Mouse (Mus musculus): ENCODE measurements around the gene Capn15. TPM values are rescaled to one million over a fixed set of nuclear protein-coding genes. Genes with fewer than 3 reads are reported as not detected.

The Capn15 gene
- total and polyA plus RNA-seq, 3 experiments, result 16.3 to 49.0 (median 18.1) TPM

- DNase-seq, result peak; percentile 100
These were observed 65.6 kb downstream of the Capn15 start for GRCm38 (mm10) chr17:25919786-25920642.

GRCm38 (mm10) chr17:25919144-25919785, 66.3 kb downstream of the Capn15 start, which contains the start of gene Rab40c:
TSS of gene Rab40c (minus strand) at chr17:25919727.
- no peak for DNase-seq

DNA sequence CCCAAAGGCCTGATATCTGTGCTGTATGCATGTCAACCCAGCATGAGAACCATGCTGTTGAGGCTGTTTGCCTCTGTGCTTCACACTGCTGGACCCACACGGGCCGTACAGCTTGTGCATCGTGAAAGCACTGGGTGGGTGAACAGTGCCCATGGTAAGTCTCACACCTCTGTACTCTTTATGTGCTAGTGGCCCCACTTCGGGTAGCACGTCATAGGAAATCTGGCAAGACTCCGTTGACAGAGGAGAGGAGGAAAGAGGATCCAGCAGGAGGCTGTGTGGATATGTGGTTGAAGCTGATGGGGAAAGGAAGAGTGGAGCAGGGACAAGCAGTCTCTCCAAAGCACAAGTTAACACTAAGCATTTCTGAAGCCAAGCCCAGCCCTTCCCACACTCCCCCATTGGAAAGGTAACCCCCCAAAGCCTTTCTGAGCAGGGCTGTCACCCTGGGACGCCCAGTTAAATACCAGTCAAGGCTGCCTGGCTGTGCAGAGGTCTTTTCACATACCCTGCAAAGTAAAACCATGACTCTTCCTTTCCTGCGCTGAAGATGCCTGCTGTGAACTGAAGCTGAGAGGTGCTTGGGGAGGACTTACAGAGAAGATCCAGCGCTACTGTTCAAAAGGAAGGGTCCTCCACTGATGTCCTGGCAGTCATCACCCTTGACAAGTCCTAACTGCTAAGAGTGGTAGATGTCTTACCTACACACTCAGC, 67.4 kb downstream of the Capn15 start:
- no peak for DNase-seq

DNA sequence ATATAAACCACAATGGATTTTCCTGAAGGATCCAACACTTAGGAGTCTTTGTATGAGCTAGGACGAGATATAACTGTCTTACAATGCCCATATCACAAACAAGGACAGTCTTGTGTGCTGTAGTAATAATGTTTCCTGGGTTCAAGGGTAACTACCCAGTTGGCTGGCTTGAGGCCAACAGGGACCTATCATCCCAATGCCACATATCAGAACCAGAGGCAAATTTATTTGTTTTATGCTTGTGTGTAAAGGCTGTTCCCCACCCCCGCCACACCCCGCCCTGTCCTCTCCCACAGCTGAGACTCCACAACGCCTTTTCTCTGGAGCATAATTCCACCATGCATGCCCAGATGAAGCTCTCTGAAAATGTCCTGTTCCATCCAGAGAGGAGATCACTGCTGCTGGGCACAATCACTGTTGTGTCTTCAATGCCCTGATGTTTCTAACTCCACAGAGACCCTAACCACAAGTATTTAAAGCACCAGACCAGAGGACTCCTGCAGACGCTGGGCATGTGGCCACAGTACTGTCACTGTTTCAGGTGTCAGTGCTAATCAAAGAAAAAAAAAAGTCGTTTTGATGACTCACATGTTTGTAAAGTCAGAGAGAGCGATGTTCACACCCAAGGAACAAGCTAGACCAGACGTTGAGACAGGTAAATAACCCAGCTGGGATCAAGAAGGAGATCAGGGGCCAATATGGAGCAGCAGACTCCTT, 68.5 kb downstream of the Capn15 start:
- DNase-seq, result peak; percentile 83

DNA sequence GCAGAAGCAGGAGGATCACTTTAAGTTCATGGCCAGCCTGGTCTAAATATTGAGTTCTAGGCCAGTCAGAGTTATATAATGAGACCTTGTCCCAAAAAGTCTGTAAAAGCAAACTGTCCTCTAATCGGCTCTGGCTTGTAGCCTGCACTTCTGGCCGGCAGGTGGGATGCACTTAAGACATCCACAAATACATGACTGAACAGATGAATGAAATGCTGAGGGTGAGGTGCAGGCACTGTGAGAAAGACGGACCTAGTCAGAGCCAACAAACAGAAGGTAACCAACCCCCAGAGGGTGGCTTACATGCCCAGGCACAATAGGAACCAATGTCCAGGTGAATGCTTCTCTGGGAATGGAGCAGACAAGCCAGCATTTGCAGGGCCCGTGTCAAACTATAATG, 71.3 kb downstream of the Capn15 start:
- DNase-seq, result peak; percentile 23

- DNase-seq, result peak; percentile 37
These were observed 71.7 kb downstream of the Capn15 start for GRCm38 (mm10) chr17:25913877-25914275.

DNA sequence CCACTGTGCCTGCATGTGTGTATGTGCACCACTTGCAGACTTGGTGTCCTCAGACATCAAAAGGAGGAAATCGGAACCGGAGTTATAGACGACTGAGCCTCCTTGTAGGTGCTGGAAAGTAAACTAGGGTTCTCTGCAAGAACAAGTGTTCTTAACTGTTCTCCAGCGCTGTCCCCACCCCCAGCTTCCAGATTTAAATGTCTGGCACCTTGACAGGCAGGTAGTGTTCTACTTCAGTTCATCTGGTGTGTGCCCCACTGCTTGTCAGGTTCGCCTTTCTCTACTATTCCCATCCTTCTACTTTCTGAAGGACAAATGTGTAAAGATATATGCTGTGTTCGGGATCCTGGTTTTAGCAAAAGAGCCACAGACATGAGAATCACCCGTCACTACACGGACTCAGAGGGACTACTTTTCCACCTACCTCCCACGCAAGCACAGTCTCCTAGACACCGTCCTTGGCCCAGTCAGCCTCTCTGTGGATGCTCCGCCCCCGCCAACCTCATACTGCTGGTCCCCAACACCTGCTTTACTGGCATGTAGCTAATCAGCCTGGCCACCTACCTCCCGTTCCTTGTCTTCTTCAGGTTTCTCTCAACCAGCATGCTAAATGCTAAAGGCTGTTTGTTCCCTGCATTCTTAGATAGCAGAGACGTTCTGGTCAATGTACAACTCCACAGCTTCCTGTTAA, 72.3 kb downstream of the Capn15 start:
- DNase-seq, result peak; percentile 80

- peak; percentile 87 for DNase-seq
These were observed 73.8 kb downstream of the Capn15 start for GRCm38 (mm10) chr17:25911816-25912215.

Other genes starting within 250 kb of the Capn15 start
Only the 30 nearest of the 32 such genes appear.
- 10 to 100 TPM; 31.0 to 31.2 TPM for gene Narfl, start 212.0 kb downstream of the Capn15 start, total RNA-seq (2021)
- gene Narfl, start 212.0 kb downstream of the Capn15 start, polyA plus RNA-seq (2012; rRNA removed), result 18.9 and 22.1 TPM in 2 replicates
- gene Haghl, start 200.1 kb downstream of the Capn15 start, total RNA-seq (2021), result 10 to 100 TPM; 16.6 to 33.7 TPM
- gene Haghl, start 200.1 kb downstream of the Capn15 start, polyA plus RNA-seq (2012; rRNA removed), result 67.2 and 70.8 TPM in 2 replicates
- gene Ccdc78, start 199.2 kb downstream of the Capn15 start, total RNA-seq (2021), result not detected
- 0.11 TPM in 2 replicates for gene Ccdc78, start 199.2 kb downstream of the Capn15 start, polyA plus RNA-seq (2012; rRNA removed)
- gene Fam173a, start 192.9 kb downstream of the Capn15 start, total RNA-seq (2021), result 10 to 100 TPM; 52.0 to 81.1 TPM
- 125 and 146 TPM in 2 replicates for gene Fam173a, start 192.9 kb downstream of the Capn15 start, polyA plus RNA-seq (2012; rRNA removed)
- 1 to 10 TPM in 1 of 2 experiments, not detected in 1; 1.2 TPM for gene AC134908.4, start 190.1 kb downstream of the Capn15 start, total RNA-seq (2021)
- 0.96 TPM in 1 of 2 replicates, not detected in the other for gene AC134908.4, start 190.1 kb downstream of the Capn15 start, polyA plus RNA-seq (2012; rRNA removed)
- gene Metrn, start 188.7 kb downstream of the Capn15 start, total RNA-seq (2021), result 10 to 100 TPM; 16.8 to 33.1 TPM
- gene Metrn, start 188.7 kb downstream of the Capn15 start, polyA plus RNA-seq (2012; rRNA removed), result 121 and 176 TPM in 2 replicates
- gene Fbxl16, start 176.7 kb downstream of the Capn15 start, total RNA-seq (2021), result 10 to 100 TPM; 26.6 to 54.4 TPM
- 60.7 and 90.6 TPM in 2 replicates for gene Fbxl16, start 176.7 kb downstream of the Capn15 start, polyA plus RNA-seq (2012; rRNA removed)
- 10 to 100 TPM; 19.1 to 20.8 TPM for gene Wdr24, start 162.2 kb downstream of the Capn15 start, total RNA-seq (2021)
- 29.5 and 38.3 TPM in 2 replicates for gene Wdr24, start 162.2 kb downstream of the Capn15 start, polyA plus RNA-seq (2012; rRNA removed)
- 100 to 1,000 TPM in 1 of 2 experiments, 10 to 100 TPM in 1; 99.4 to 111 TPM for gene Jmjd8, start 156.9 kb downstream of the Capn15 start, total RNA-seq (2021)
- gene Jmjd8, start 156.9 kb downstream of the Capn15 start, polyA plus RNA-seq (2012; rRNA removed), result 99.1 and 121 TPM in 2 replicates
- 100 to 1,000 TPM; 149 to 184 TPM for gene Stub1, start 152.4 kb downstream of the Capn15 start, total RNA-seq (2021)
- 224 and 236 TPM in 2 replicates for gene Stub1, start 152.4 kb downstream of the Capn15 start, polyA plus RNA-seq (2012; rRNA removed)
- gene Rhbdl1, start 148.5 kb downstream of the Capn15 start, total RNA-seq (2021), result 10 to 100 TPM in 1 of 2 experiments, 1 to 10 TPM in 1; 9.8 to 47.1 TPM
- gene Rhbdl1, start 148.5 kb downstream of the Capn15 start, polyA plus RNA-seq (2012; rRNA removed), result 88.1 and 142 TPM in 2 replicates
- gene Gm20683, start 144.0 kb downstream of the Capn15 start, total RNA-seq (2021), result 10 to 100 TPM; 14.0 to 16.3 TPM
- gene Gm20683, start 144.0 kb downstream of the Capn15 start, polyA plus RNA-seq (2012; rRNA removed), result 192 and 239 TPM in 2 replicates
- 100 to 1,000 TPM; 107 to 127 TPM for gene Rhot2, start 140.9 kb downstream of the Capn15 start, total RNA-seq (2021)
- 180 and 193 TPM in 2 replicates for gene Rhot2, start 140.9 kb downstream of the Capn15 start, polyA plus RNA-seq (2012; rRNA removed)
- 10 to 100 TPM; 13.9 to 15.1 TPM for gene Wdr90, start 124.3 kb downstream of the Capn15 start, total RNA-seq (2021)
- 75.1 and 83.0 TPM in 2 replicates for gene Wdr90, start 124.3 kb downstream of the Capn15 start, polyA plus RNA-seq (2012; rRNA removed)
- gene Mcrip2, start 117.0 kb downstream of the Capn15 start, total RNA-seq (2021), result 100 to 1,000 TPM; 302 to 466 TPM
- 1,490 and 1,757 TPM in 2 replicates for gene Mcrip2, start 117.0 kb downstream of the Capn15 start, polyA plus RNA-seq (2012; rRNA removed)
- 100 to 1,000 TPM in 1 of 2 experiments, 10 to 100 TPM in 1; 90.9 to 141 TPM for gene Mettl26, start 110.7 kb downstream of the Capn15 start, total RNA-seq (2021)
- 350 and 376 TPM in 2 replicates for gene Mettl26, start 110.7 kb downstream of the Capn15 start, polyA plus RNA-seq (2012; rRNA removed)
- gene Wfikkn1, start 104.9 kb downstream of the Capn15 start, total RNA-seq (2021), result 1 to 10 TPM in 1 of 2 experiments, under 1 TPM in 1; 0.52 to 2.1 TPM
- gene Wfikkn1, start 104.9 kb downstream of the Capn15 start, polyA plus RNA-seq (2012; rRNA removed), result 2.1 and 2.5 TPM in 2 replicates
- gene Rab40c, start 66.1 kb downstream of the Capn15 start, total RNA-seq (2021), result 10 to 100 TPM; 21.1 to 27.3 TPM
- 52.1 and 68.8 TPM in 2 replicates for gene Rab40c, start 66.1 kb downstream of the Capn15 start, polyA plus RNA-seq (2012; rRNA removed)
- gene Pigq, start 40.9 kb downstream of the Capn15 start, total RNA-seq (2021), result 100 to 1,000 TPM; 105 to 121 TPM
- gene Pigq, start 40.9 kb downstream of the Capn15 start, polyA plus RNA-seq (2012; rRNA removed), result 160 and 187 TPM in 2 replicates
- not detected for gene Nhlrc4, start 40.8 kb downstream of the Capn15 start, total RNA-seq (2021)
- not detected in 2 replicates for gene Nhlrc4, start 40.8 kb downstream of the Capn15 start, polyA plus RNA-seq (2012; rRNA removed)
- gene A930017K11Rik, start 33.2 kb downstream of the Capn15 start, total RNA-seq (2021), result not detected
- 0.13 TPM in 1 of 2 replicates, not detected in the other for gene A930017K11Rik, start 33.2 kb downstream of the Capn15 start, polyA plus RNA-seq (2012; rRNA removed)
- 10 to 100 TPM; 21.8 to 22.5 TPM for gene Rab11fip3, start 83.8 kb upstream of the Capn15 start, total RNA-seq (2021)
- 23.8 and 30.7 TPM in 2 replicates for gene Rab11fip3, start 83.8 kb upstream of the Capn15 start, polyA plus RNA-seq (2012; rRNA removed)
- 10 to 100 TPM; 24.2 to 25.2 TPM for gene Decr2, start 104.5 kb upstream of the Capn15 start, total RNA-seq (2021)
- gene Decr2, start 104.5 kb upstream of the Capn15 start, polyA plus RNA-seq (2012; rRNA removed), result 8.5 and 10.2 TPM in 2 replicates
- gene Nme4, start 109.8 kb upstream of the Capn15 start, total RNA-seq (2021), result 1 to 10 TPM; 2.5 to 5.1 TPM
- 19.4 and 23.9 TPM in 2 replicates for gene Nme4, start 109.8 kb upstream of the Capn15 start, polyA plus RNA-seq (2012; rRNA removed)
- gene Tmem8, start 127.5 kb upstream of the Capn15 start, total RNA-seq (2021), result 1 to 10 TPM; 7.8 to 8.4 TPM
- 25.4 and 26.9 TPM in 2 replicates for gene Tmem8, start 127.5 kb upstream of the Capn15 start, polyA plus RNA-seq (2012; rRNA removed)
- gene Mrpl28, start 137.7 kb upstream of the Capn15 start, total RNA-seq (2021), result 10 to 100 TPM; 77.7 to 87.8 TPM
- 78.6 and 81.4 TPM in 2 replicates for gene Mrpl28, start 137.7 kb upstream of the Capn15 start, polyA plus RNA-seq (2012; rRNA removed)
- 10 to 100 TPM; 38.5 to 39.3 TPM for gene Axin1, start 152.9 kb upstream of the Capn15 start, total RNA-seq (2021)
- gene Axin1, start 152.9 kb upstream of the Capn15 start, polyA plus RNA-seq (2012; rRNA removed), result 15.1 and 17.6 TPM in 2 replicates
- gene Pdia2, start 213.3 kb upstream of the Capn15 start, total RNA-seq (2021), result 1 to 10 TPM in 1 of 2 experiments, under 1 TPM in 1; 0.63 to 1.3 TPM
- 0.44 and 0.56 TPM in 2 replicates for gene Pdia2, start 213.3 kb upstream of the Capn15 start, polyA plus RNA-seq (2012; rRNA removed)
- 10 to 100 TPM; 31.9 to 37.2 TPM for gene Rgs11, start 217.2 kb upstream of the Capn15 start, total RNA-seq (2021)
- 147 and 149 TPM in 2 replicates for gene Rgs11, start 217.2 kb upstream of the Capn15 start, polyA plus RNA-seq (2012; rRNA removed)
- gene Arhgdig, start 222.0 kb upstream of the Capn15 start, total RNA-seq (2021), result 10 to 100 TPM; 11.4 to 16.3 TPM
- 9.8 and 13.7 TPM in 2 replicates for gene Arhgdig, start 222.0 kb upstream of the Capn15 start, polyA plus RNA-seq (2012; rRNA removed)